29 mouse cellular contexts compared by ENCODE assay signal in genomic region chr15:83615245-83615644, GRCm38 (mm10). TPM values are rescaled to one million over a fixed set of nuclear protein-coding genes. Genes with fewer than 3 reads are reported as not detected.
DNase-seq lines count a peak whose midpoint lies in the region; ATAC-seq lines count a peak whose summit lies in the region.
"Had no signal": no experiment of that assay in that cellular context is flagged by ENCODE, and none has a peak within 500 bp of the region (broad histone marks: within the 10 kb centered on the region; RNA-seq: fewer than 3 reads in every experiment).

No protein-coding gene starts in this region.

- H3K4me2 ChIP-seq in midbrain, embryonic 11.5 days, result no peak overlapping the region
- H3K4me2 ChIP-seq: embryonic facial prominence, embryonic 13.5 days; forebrain, embryonic 12.5 days; heart, embryonic 13.5 days; liver, embryonic 13.5 days; midbrain, embryonic 13.5 days; neural tube, embryonic 12.5 days; stomach, embryonic 15.5 days had no signal

- no peak overlapping the region for H3K4me3 ChIP-seq in midbrain, embryonic 11.5 days (ENCODE audit: low read depth, low read length)
- H3K4me3 ChIP-seq: embryonic facial prominence, embryonic 13.5 days; erythroblast, embryonic 14.5 days; forebrain, embryonic 12.5 days; heart, adult 2 months; heart, embryonic 13.5 days; liver, embryonic 13.5 days; midbrain, embryonic 13.5 days; neural tube, embryonic 12.5 days; stomach, embryonic 15.5 days had no signal

- no peaks in the 10 kb centered on the region for H3K4me1 ChIP-seq in midbrain, embryonic 11.5 days (ENCODE audit: control insufficient read depth, insufficient read depth, low read length)
- H3K4me1 ChIP-seq: embryonic facial prominence, embryonic 13.5 days; forebrain, embryonic 12.5 days; heart, embryonic 13.5 days; liver, embryonic 13.5 days; midbrain, embryonic 13.5 days; neural tube, embryonic 12.5 days; stomach, embryonic 15.5 days had no signal

- H3K9me3 ChIP-seq in midbrain, embryonic 11.5 days (ENCODE audit: control insufficient read depth, low read length), result no peaks in the 10 kb centered on the region
- H3K9me3 ChIP-seq: embryonic facial prominence, embryonic 13.5 days; forebrain, embryonic 12.5 days; heart, embryonic 13.5 days; liver, embryonic 13.5 days; midbrain, embryonic 13.5 days; neural tube, embryonic 12.5 days; stomach, embryonic 15.5 days had no signal

- intact Hi-C loops in left cerebral cortex, postnatal 4 days (cut with DNase I), result no loop called here

- peaks cover 10% of the 10 kb centered on the region for H3K36me3 ChIP-seq in midbrain, embryonic 11.5 days (ENCODE audit: control insufficient read depth, insufficient read depth, low read length)
- H3K36me3 ChIP-seq: liver, embryonic 13.5 days; stomach, embryonic 15.5 days had no signal

- H3K27ac ChIP-seq in midbrain, embryonic 11.5 days (ENCODE audit: low read depth, low read length), result no peak overlapping the region
- H3K27ac ChIP-seq: embryonic facial prominence, embryonic 13.5 days; forebrain, embryonic 12.5 days; heart, adult 2 months; heart, embryonic 13.5 days; liver, embryonic 13.5 days; midbrain, embryonic 13.5 days; neural tube, embryonic 12.5 days; stomach, embryonic 15.5 days had no signal

- no peak for ATAC-seq in midbrain, embryonic 11.5 days (ENCODE audit: low FRiP score)
- ATAC-seq: intestine, postnatal 0 days; midbrain, embryonic 13.5 days had no signal

- no peaks in the 10 kb centered on the region for H3K27me3 ChIP-seq in midbrain, embryonic 11.5 days (ENCODE audit: control insufficient read depth, insufficient read depth, low read length)
- H3K27me3 ChIP-seq: embryonic facial prominence, embryonic 13.5 days; forebrain, embryonic 12.5 days; heart, embryonic 13.5 days; liver, embryonic 13.5 days; midbrain, embryonic 13.5 days; neural tube, embryonic 12.5 days; stomach, embryonic 15.5 days had no signal

- WGBS in midbrain, embryonic 11.5 days, result 87% methylated on average over 3 of the region's 3 CpGs

- no peak overlapping the region for H3K9ac ChIP-seq in midbrain, embryonic 11.5 days (ENCODE audit: low read length)
- H3K9ac ChIP-seq: embryonic facial prominence, embryonic 13.5 days; forebrain, embryonic 12.5 days; heart, embryonic 13.5 days; liver, embryonic 13.5 days; midbrain, embryonic 13.5 days; neural tube, embryonic 12.5 days; stomach, embryonic 15.5 days had no signal

- DNase-seq in left cerebral cortex, adult 11 months (ENCODE audit: low spot score), result peak; percentile 30
- no peak for DNase-seq in left cerebral cortex, postnatal 4 days
- DNase-seq in layer of hippocampus, adult 8-10 months (ENCODE audit: low spot score in 2 of 2), result peak; percentile 44 to 60
- peak; percentile 37 to 48 for DNase-seq in layer of hippocampus, postnatal 36 days
- peak; percentile 40 to 49 for DNase-seq in right cerebral cortex, postnatal 36 days (ENCODE audit: low spot score in 2 of 2)
- DNase-seq in spleen, adult 12 weeks (ENCODE audit: low spot score), result no peak
- no peak for DNase-seq in midbrain, embryonic 11.5 days (ENCODE audit: low spot score, missing footprints)
- DNase-seq: adrenal gland, adult 2 months; cerebellum, adult 18-20 months; cerebellum, postnatal 25 days; embryo, embryonic 11 days; gastrocnemius, postnatal 25 days; heart, adult 2 months; heart, postnatal 14 days; kidney, postnatal 25 days; liver, embryonic 13.5 days; lung, adult 2 months; lung, postnatal 14 days; retina, postnatal 1 day; thymus, adult 18-20 months; thymus, postnatal 4 days had no signal

RNA-seq across cellular contexts. Expression of gene Ttll12, which starts 20.3 kb away (rescaled TPM):
- total RNA-seq in left cerebral cortex, postnatal 4 days (2021), result 10 to 100 TPM; 28.4 to 30.8 TPM
- 10 to 100 TPM in 3 of 4 experiments, 1 to 10 TPM in 1; 9.5 to 13.3 (median 11.7) TPM for total RNA-seq in layer of hippocampus, adult 8-10 months (2022)
- 10 to 100 TPM; 11.6 to 12.8 TPM for total RNA-seq in layer of hippocampus, postnatal 36 days (2021)
- polyA plus RNA-seq in midbrain, embryonic 11.5 days (2014; fragmentation: Nextera tagmentation; extraction: Ambion mirVana), result 46.5 and 46.9 TPM in 2 replicates

RNA-seq across cellular contexts. Expression of gene Mcat, which starts 51.7 kb away (rescaled TPM):
- total RNA-seq in left cerebral cortex, postnatal 4 days (2021), result 10 to 100 TPM; 31.1 to 34.7 TPM
- 10 to 100 TPM; 24.6 to 28.3 (median 26.9) TPM for total RNA-seq in layer of hippocampus, adult 8-10 months (2022)
- total RNA-seq in layer of hippocampus, postnatal 36 days (2021), result 10 to 100 TPM; 24.0 to 25.0 TPM
- polyA plus RNA-seq in midbrain, embryonic 11.5 days (2014; fragmentation: Nextera tagmentation; extraction: Ambion mirVana), result 36.6 and 39.1 TPM in 2 replicates

RNA-seq across cellular contexts. Expression of gene Tspo, which starts 51.9 kb away (rescaled TPM):
- 1 to 10 TPM; 2.9 to 3.8 TPM for total RNA-seq in left cerebral cortex, postnatal 4 days (2021)
- 10 to 100 TPM in 2 of 4 experiments, 1 to 10 TPM in 2; 7.0 to 23.0 (median 12.5) TPM for total RNA-seq in layer of hippocampus, adult 8-10 months (2022)
- 1 to 10 TPM; 3.9 to 4.4 TPM for total RNA-seq in layer of hippocampus, postnatal 36 days (2021)
- polyA plus RNA-seq in midbrain, embryonic 11.5 days (2014; fragmentation: Nextera tagmentation; extraction: Ambion mirVana), result 25.0 and 27.8 TPM in 2 replicates

Comparison
In these comparisons a context has a peak if more than half of its experiments do, and no peak if none do; other contexts are left out.
1. DNase-seq: peak in left cerebral cortex, adult 11 months (single experiment), layer of hippocampus, adult 8-10 months (2 of 2), layer of hippocampus, postnatal 36 days (2 of 2) and right cerebral cortex, postnatal 36 days (2 of 2); none in left cerebral cortex, postnatal 4 days (single experiment), spleen, adult 12 weeks (single experiment) and midbrain, embryonic 11.5 days (single experiment).